Mouse (Mus musculus): ENCODE measurements around the gene Agbl3. TPM values are rescaled to one million over a fixed set of nuclear protein-coding genes. Genes with fewer than 3 reads are reported as not detected.

Agbl3 gene
- polyA plus RNA-seq, 1 experiment from 2014 or later, result 4.8 TPM

GRCm38 (mm10) chr6:34872871-34873270 lies 92.6 kb downstream of the Agbl3 start:
- Histone ChIP-seq H3K27ac (ENCODE audit: low read depth, low read length) (no peak overlapping the region), H3K4me1 (replicated peaks; ENCODE audit: control insufficient read depth, insufficient read depth, low read length) (no peaks in the 10 kb centered on the region), H3K9ac (ENCODE audit: low read length) (no peak overlapping the region), H3K9me3 (ENCODE audit: control insufficient read depth, low read length) (no peaks in the 10 kb centered on the region), H3K27me3 (ENCODE audit: control insufficient read depth, insufficient read depth, low read length) (no peaks in the 10 kb centered on the region), H3K36me3 (ENCODE audit: control insufficient read depth, insufficient read depth, low read length) (no peaks in the 10 kb centered on the region), H3K4me3 (ENCODE audit: low read depth, low read length) (no peak overlapping the region), H3K4me2 (ENCODE audit: low read depth, low read length, severe bottlenecking) (no peak overlapping the region)
- no peak for DNase-seq (ENCODE audit: low spot score)
- ATAC-seq (replicated peaks; ENCODE audit: low FRiP score), result no peak
- 88% methylated on average over 10 of the region's 10 CpGs for WGBS

DNA sequence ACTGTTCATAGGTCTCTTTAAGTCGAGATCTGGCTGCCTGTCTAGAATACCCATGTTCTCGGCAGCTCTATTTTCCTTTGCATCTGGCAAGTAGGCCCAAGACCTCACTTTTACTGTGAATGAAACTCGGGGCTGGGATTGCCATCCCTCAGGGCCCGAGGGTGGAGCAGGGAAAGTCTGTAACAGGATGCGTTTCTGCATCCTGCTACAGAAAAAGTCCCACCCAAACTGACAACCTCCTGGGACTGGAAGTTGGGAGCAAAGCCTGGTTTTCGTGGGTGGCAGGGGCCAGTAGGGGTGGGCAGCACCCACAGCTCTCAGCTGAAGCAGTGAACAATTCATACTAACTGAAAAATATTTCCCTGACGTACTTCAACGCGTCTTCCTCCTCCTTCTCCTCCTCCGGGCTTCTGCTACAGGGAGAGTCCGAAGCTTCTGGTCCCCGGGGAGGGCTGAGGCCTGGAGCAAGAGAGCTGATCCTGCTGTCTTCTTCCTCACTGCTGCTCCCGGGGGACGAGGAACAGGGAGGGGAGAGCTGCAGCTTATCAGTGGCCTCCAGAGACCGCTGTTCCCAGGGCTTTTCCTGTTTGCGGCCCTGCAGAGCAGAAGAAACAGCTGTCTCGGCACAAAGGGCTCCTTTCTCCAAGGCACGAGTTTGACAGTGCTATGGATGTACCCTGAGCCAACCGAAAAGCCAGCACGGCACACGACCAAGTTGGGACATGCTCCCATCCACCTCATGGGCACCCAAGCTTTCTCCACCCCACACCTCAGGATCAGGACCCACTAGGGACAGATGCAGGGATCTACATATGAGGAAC lies 94.1 kb downstream of the Agbl3 start:
- no peak overlapping the region for H3K4me3 ChIP-seq (ENCODE audit: low read depth, low read length)
- no peak overlapping the region for H3K4me2 ChIP-seq (ENCODE audit: low read depth, low read length, severe bottlenecking)
- 72% methylated on average over 21 of the region's 21 CpGs for WGBS
- H3K27ac ChIP-seq (ENCODE audit: low read depth, low read length), result no peak overlapping the region
- DNase-seq (ENCODE audit: low spot score) (no peak), ATAC-seq (replicated peaks; ENCODE audit: low FRiP score) (no peak)
- no peaks in the 10 kb centered on the region for H3K27me3 ChIP-seq (ENCODE audit: control insufficient read depth, insufficient read depth, low read length)
- H3K4me1 ChIP-seq (replicated peaks; ENCODE audit: control insufficient read depth, insufficient read depth, low read length), result peaks cover 5% of the 10 kb centered on the region; the same call in 1 of the 2 replicates
- no peaks in the 10 kb centered on the region for H3K9me3 ChIP-seq (ENCODE audit: control insufficient read depth, low read length)
- H3K9ac ChIP-seq (ENCODE audit: low read length), result no peak overlapping the region
- H3K36me3 ChIP-seq (ENCODE audit: control insufficient read depth, insufficient read depth, low read length), result no peaks in the 10 kb centered on the region

GRCm38 (mm10) chr6:34875268-34875761 lies 95.1 kb downstream of the Agbl3 start:
- Histone ChIP-seq H3K9ac (ENCODE audit: low read length) (no peak overlapping the region), H3K27ac (ENCODE audit: low read depth, low read length) (no peak overlapping the region), H3K4me2 (ENCODE audit: low read depth, low read length, severe bottlenecking) (no peak overlapping the region), H3K36me3 (ENCODE audit: control insufficient read depth, insufficient read depth, low read length) (no peaks in the 10 kb centered on the region; the same call in 1 of the 2 replicates), H3K4me1 (replicated peaks; ENCODE audit: control insufficient read depth, insufficient read depth, low read length) (peaks cover 5% of the 10 kb centered on the region; the same call in 1 of the 2 replicates), H3K27me3 (ENCODE audit: control insufficient read depth, insufficient read depth, low read length) (no peaks in the 10 kb centered on the region), H3K4me3 (ENCODE audit: low read depth, low read length) (no peak overlapping the region), H3K9me3 (ENCODE audit: control insufficient read depth, low read length) (no peaks in the 10 kb centered on the region)
- WGBS, result 90% methylated on average over 15 of the region's 15 CpGs
- DNase-seq (ENCODE audit: low spot score) (no peak), ATAC-seq (replicated peaks; ENCODE audit: low FRiP score) (no peak)

DNA sequence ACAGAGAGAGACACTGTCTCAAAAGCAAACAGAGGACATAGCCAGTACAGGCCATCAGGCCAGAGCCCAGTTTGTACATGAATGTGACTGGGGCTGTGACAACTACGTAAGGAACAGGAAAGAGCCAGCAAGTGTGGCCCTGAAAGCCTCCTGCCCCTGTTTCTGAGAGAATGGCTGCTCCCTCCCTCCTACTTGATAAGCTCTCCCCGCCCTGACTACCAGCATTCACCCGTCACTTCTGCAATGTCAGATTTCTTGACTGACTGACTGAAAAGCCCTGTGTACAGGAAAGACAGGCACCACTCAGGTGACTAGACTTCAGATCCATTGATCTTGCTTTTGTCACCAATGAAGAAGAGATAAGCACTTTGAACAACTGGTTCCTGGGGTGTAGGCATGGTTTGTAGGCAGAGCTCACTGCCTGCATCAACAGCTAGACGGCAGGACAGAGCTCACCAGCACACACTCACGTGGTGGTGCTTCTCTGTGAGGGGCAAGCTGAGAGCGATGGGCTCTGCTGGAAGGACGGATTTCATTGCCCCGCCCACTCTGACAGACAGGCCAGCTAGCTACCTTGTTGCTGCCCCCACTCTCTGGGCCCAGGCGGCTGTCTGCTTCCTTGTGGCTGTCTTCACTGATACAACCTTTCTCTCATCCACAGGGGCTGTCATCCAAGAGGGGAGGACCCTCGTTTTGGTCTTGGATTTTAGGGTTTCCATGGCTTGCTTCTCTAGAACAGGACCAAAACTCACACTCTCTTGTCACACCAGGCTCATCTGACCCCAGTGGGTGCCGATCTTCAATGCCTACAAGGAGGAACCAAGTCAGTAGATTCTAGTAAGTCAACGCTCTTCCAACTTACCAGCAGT lies 96.0 kb downstream of the Agbl3 start:
- 58% methylated on average over 12 of the region's 12 CpGs for WGBS
- no peak overlapping the region; the same call in 1 of the 2 replicates for H3K4me2 ChIP-seq (ENCODE audit: low read depth, low read length, severe bottlenecking)
- no peaks in the 10 kb centered on the region; the same call in 1 of the 2 replicates for H3K36me3 ChIP-seq (ENCODE audit: control insufficient read depth, insufficient read depth, low read length)
- peak overlapping the region; percentile 3; the same call in 1 of the 2 replicates for H3K9ac ChIP-seq (ENCODE audit: low read length)
- ATAC-seq (replicated peaks; ENCODE audit: low FRiP score), result no peak
- H3K4me1 ChIP-seq (replicated peaks; ENCODE audit: control insufficient read depth, insufficient read depth, low read length), result peaks cover 5% of the 10 kb centered on the region; the same call in 1 of the 2 replicates
- H3K9me3 ChIP-seq (ENCODE audit: control insufficient read depth, low read length), result no peaks in the 10 kb centered on the region
- no peak overlapping the region; the same call in 1 of the 2 replicates for H3K4me3 ChIP-seq (ENCODE audit: low read depth, low read length)
- no peaks in the 10 kb centered on the region for H3K27me3 ChIP-seq (ENCODE audit: control insufficient read depth, insufficient read depth, low read length)
- H3K27ac ChIP-seq (ENCODE audit: low read depth, low read length), result no peak overlapping the region
- DNase-seq (ENCODE audit: low spot score), result peak; percentile 51

GRCm38 (mm10) chr6:34876835-34877156 lies 96.6 kb downstream of the Agbl3 start:
- Histone ChIP-seq H3K27ac (ENCODE audit: low read depth, low read length) (no peak overlapping the region), H3K27me3 (ENCODE audit: control insufficient read depth, insufficient read depth, low read length) (no peaks in the 10 kb centered on the region), H3K36me3 (ENCODE audit: control insufficient read depth, insufficient read depth, low read length) (no peaks in the 10 kb centered on the region; the same call in 1 of the 2 replicates), H3K4me1 (replicated peaks; ENCODE audit: control insufficient read depth, insufficient read depth, low read length) (peaks cover 5% of the 10 kb centered on the region; the same call in 1 of the 2 replicates), H3K9me3 (ENCODE audit: control insufficient read depth, low read length) (no peaks in the 10 kb centered on the region), H3K4me2 (ENCODE audit: low read depth, low read length, severe bottlenecking) (peak overlapping the region; percentile 73), H3K9ac (ENCODE audit: low read length) (peak overlapping the region; percentile 89), H3K4me3 (ENCODE audit: low read depth, low read length) (peak overlapping the region; percentile 70; the same call in 1 of the 2 replicates)
- no peak for ATAC-seq (replicated peaks; ENCODE audit: low FRiP score)
- DNase-seq (ENCODE audit: low spot score), result peak; percentile 45
- WGBS, result 47% methylated on average over 2 of the region's 2 CpGs

DNA sequence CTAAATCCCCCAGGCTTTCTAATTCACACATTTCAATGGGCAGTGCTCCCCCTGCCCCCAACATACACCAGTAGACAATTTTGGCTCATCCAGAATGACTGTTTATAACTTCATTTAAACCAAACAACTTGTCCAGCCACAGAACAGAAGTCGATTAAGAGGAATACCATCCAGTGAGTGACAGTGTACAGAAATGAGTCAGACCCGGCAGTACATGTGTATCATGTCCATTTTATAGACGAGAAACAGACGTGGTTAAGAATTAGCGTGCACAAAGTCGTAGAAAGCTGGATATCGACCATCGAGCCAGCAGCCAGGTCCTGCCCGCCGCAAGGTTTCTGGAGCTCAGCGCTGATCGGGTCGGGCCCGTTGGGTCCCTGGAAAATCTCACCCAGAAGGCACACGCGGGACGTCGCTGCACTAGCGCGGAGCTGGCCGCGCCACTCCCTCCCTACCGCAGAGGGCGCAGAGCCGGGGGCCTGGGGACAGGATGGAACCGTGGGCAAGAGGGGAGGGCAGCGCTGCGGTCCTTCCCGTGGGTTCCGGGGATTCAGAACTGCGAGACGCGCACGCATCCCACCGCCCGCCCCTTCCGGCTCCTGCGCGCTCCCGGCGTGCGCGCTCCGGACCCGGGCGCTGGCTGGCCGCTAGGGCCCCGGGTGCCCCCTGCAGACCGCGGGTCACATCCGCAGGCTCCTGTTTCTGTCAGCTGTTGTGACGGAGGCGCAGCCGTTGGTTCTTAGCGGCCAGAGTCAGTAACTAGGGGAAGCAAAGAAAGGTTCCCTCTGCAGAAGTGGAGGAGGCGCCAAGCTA lies 97.5 kb downstream of the Agbl3 start, which contains the start of gene Cyren:
Gene Cyren (minus strand): TSS at position 552 of the 813 bp plus-strand sequence.
- peak within 1 kb of the TSS; percentile 89 for H3K9ac ChIP-seq (ENCODE audit: low read length)
- DNase-seq (ENCODE audit: low spot score), result peak; percentile 94
- no peaks in the 10 kb centered on the region for H3K27me3 ChIP-seq (ENCODE audit: control insufficient read depth, insufficient read depth, low read length)
- no peaks in the 10 kb centered on the region; the same call in 1 of the 2 replicates for H3K36me3 ChIP-seq (ENCODE audit: control insufficient read depth, insufficient read depth, low read length)
- H3K4me1 ChIP-seq (replicated peaks; ENCODE audit: control insufficient read depth, insufficient read depth, low read length), result peaks cover 5% of the 10 kb centered on the region; the same call in 1 of the 2 replicates
- under 1% methylated on average over 56 of the region's 56 CpGs for WGBS
- peak within 1 kb of the TSS; percentile 77 for H3K27ac ChIP-seq (ENCODE audit: low read depth, low read length)
- peak; percentile 94 for ATAC-seq (replicated peaks; ENCODE audit: low FRiP score)
- H3K4me3 ChIP-seq (ENCODE audit: low read depth, low read length), result peak within 1 kb of the TSS; percentile 70
- H3K4me2 ChIP-seq (ENCODE audit: low read depth, low read length, severe bottlenecking), result peak within 1 kb of the TSS; percentile 73
- H3K9me3 ChIP-seq (ENCODE audit: control insufficient read depth, low read length), result no peaks in the 10 kb centered on the region

DNA sequence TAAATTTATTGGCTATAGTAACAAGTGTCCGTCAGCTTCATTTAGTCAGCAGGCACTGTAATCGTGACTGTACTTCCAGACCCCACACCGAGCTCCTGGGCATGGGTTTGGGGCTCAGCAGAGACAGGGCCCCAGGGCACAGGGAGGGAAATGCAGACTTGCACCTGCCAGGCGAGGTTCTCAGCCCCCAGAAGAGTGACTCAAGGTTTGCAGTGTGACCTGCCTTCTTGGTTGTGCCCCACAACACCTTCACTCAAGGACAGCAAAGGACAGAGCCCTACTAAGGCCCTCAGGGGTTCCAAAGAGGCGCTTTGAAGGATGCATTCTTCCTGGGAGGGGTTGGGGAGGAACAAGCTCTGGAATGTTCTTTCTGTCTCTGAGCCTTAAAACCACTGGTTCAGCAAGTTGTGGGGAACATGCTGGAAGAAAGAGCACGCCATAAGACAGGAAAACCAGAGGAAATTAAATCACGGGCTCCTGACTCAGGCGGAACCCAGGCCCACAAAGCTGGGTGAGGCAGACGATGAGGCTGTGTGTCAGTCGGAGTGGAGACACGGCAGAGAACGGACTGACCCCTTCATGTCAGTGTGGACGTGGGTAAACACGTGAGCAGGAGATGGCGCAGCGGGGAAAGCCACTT lies 99.0 kb downstream of the Agbl3 start:
- H3K27ac ChIP-seq (ENCODE audit: low read depth, low read length), result no peak overlapping the region
- no peak overlapping the region for H3K4me2 ChIP-seq (ENCODE audit: low read depth, low read length, severe bottlenecking)
- no peaks in the 10 kb centered on the region for H3K9me3 ChIP-seq (ENCODE audit: control insufficient read depth, low read length)
- no peak overlapping the region for H3K4me3 ChIP-seq (ENCODE audit: low read depth, low read length)
- peaks cover 5% of the 10 kb centered on the region; the same call in 1 of the 2 replicates for H3K4me1 ChIP-seq (replicated peaks; ENCODE audit: control insufficient read depth, insufficient read depth, low read length)
- H3K27me3 ChIP-seq (ENCODE audit: control insufficient read depth, insufficient read depth, low read length), result no peaks in the 10 kb centered on the region
- no peak overlapping the region for H3K9ac ChIP-seq (ENCODE audit: low read length)
- no peaks in the 10 kb centered on the region; the same call in 1 of the 2 replicates for H3K36me3 ChIP-seq (ENCODE audit: control insufficient read depth, insufficient read depth, low read length)
- WGBS, result 87% methylated on average over 16 of the region's 16 CpGs
- ATAC-seq (replicated peaks; ENCODE audit: low FRiP score) (no peak), DNase-seq (ENCODE audit: low spot score) (peak; percentile 48)
